Mouse (Mus musculus) adrenal gland (tissue): Measurements from ENCODE around the gene Fam53b.

Experiments used
- intact Hi-C: fragments of 180-260 bp; cut with DNase I; formaldehyde crosslinking; loops from one replicate; pipeline ENCODE4 v1.15.1; 2025
- long read RNA-seq, 2 experiments: library from polyadenylated mRNA; unstranded; transcript quantifications; one replicate each; pipeline ENCODE4 v2.0.0; 2020; ENCODE audit warnings: borderline replicate concordance in 1 of 2; ENCODE audit not compliant: insufficient replicate concordance in 1 of 2

Fam53b gene
- long read RNA-seq, experiment 1, partial matches to known transcripts, result 8 of 23 reads
- long read RNA-seq, experiment 1, other reads (novel, unspliced or antisense), result 11 of 23 reads
- long read RNA-seq, experiment 2, partial matches to known transcripts, result 3 of 21 reads
- long read RNA-seq, experiment 2, other reads (novel, unspliced or antisense), result 10 of 21 reads

DNA sequence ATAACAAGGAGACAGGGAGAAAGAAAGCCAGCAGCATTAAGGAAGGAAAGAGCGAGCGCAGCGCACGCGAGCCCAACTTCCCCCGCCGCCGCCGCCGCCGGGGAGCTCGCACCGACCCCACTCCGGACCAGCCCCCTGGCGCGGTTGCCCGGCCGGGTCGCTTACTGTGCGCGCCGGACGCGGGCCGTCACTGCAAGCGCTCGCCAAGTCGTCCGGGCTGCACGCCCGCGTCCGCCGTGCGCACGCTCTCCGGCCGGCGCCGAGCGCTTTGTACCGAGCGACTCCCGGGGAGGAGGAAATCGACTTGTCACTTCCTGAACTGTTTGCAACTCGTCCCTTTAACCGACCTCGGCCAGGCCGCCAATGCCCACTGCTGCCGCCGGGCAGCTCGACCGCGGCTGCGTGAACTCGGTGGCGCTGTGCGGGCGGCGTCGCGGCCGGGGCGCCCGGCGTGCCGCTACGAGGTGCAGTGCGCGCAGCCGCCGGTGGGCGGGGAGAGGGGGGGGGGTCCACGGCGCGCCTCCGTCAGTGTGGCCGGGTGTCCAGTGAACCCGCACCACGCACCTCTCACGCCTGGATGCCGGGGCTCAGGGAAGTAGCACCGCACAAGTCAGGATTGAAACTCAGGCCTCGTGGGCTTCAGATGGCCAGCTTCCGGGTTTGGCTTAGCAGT is at the start of gene Fam53b:
TSS of gene Fam53b (minus strand) at position 471 of the 673 bp plus-strand sequence.
- intact Hi-C loops, result loop anchor here (5.0 kb wide), 3 partner anchors 46 to 96 kb away; no protein-coding TSS in a partner anchor

DNA sequence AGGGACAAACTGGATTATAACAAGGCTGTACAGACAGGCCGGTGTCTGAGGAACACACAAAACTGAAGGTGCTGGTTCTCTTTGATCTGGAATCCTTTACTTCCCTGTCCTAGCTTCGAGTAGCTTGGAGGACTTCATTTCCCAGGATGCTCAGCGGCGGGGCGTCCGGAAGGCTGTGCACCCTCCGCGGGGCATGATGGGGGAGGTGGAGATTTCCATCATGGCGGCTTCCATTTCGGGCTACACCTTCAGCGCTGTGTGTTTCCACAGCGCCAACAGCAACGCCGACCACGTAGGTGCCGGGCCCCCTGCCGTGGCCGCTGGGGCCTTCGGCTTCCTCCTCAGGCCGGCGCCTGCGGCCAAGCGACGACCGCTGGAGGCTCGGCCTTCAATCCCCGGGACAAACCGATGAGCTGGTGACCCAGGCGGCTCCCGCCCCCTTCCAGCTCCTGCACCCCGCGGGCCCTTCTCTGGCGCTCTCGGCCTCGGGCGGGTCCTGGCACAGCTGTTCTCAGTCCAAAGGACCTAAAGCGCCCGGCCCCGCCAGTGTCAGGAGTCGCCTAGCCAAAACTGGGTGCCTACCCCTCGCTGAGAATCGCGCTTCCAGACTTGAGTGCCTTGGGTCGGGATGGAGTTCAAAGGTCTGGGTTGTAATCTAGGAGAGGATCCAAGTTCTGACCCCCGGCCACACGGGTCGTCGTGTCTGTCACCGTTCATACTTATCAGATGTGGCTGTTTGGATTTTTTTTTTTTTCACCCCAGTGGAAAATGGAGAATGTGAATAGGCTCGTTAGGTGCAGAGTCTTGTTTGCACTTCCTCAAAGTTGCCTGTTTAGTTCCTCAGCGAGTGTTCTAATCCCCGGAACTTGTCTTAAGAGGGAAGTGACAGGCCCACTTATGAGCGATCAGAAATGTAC is 45.6 kb upstream of the Fam53b start, which contains the start of gene Abraxas2:
TSS of gene Abraxas2 (plus strand) at position 184 of the 917 bp plus-strand sequence.
- intact Hi-C loops, result no loop called here

DNA sequence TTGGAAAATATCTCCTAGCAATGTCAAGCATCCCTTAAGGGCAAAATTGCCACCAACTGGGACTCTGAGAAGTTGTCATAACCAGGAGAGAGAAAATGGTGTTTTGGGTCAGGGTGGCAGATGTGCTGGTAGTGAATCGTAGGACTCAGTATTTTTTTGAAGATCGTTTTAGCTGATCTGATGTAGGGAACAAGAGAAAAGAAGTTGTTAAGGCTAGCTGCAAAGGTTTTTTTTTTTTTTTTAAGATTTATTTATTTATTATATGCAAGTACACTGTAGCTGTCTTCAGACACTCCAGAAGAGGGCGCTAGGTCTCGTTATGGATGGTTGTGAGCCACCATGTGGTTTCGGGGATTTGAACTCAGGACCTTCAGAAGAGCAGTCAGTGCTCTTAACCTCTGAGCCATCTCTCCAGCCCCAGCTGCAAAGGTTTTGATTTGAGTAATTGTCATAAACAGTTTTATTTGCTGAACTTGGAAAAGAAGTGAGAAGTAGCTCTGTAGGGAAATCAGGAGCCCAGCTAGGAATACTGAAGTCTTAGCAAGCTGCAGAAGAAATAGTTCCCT is 44.4 kb upstream of the Fam53b start:
- intact Hi-C loops, result no loop called here

DNA sequence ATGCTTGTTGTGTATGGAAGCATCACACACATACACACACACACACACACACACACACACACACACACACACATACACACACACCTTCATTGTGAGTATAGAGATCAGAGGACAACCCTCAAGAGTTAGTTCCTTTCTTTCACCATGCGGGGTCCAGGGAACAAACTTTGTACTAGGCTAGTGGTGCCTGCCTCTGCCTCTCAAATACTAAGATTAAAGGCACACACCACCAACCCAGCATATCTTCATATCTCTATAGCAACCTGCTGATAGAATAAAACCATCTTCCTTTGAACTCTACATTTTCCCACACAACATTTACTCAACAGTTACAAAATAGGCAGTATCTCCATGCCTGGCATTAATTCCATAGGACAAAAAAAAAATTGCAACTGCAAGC is 42.4 kb upstream of the Fam53b start:
- intact Hi-C loops, result no loop called here

DNA sequence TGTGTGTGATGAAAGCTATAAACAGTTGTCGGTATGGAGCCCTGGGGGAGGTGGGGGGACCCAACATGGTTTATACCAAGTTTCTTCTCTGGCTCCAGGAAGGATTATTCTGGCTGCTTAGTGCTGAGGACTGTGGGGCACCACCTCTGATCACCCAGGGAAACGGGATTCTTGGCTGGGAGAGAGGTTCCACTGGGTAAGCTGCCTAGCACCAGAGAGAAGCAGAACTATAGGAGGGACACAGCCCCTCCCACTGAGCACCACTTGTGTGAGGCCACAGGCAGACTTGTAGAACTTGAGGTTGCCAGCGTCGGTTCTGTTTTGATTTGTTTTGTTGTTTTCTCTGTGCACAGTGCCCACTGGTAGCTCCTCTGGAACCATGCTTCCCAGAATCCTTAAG is 40.3 kb upstream of the Fam53b start:
- intact Hi-C loops, result no loop called here

DNA sequence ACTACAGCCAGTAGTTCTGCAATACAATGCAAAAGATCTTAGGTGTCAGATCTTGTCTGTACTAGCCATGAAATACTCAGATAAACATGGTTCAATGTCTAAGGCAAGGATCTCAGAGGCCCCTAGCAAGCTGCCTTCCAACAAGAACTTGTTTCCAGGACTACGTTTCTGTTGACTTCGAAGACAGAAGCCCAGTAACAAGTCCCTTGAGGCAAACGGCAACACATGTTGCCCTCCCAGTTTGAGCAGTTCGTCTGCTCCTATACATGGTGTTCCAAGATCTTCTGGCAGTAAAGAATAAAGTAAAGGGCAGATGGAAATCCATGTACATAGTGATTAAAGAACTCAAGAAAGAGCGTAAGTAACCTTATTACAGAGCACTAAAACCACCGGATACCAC is 39.7 kb upstream of the Fam53b start:
- intact Hi-C loops, result no loop called here

DNA sequence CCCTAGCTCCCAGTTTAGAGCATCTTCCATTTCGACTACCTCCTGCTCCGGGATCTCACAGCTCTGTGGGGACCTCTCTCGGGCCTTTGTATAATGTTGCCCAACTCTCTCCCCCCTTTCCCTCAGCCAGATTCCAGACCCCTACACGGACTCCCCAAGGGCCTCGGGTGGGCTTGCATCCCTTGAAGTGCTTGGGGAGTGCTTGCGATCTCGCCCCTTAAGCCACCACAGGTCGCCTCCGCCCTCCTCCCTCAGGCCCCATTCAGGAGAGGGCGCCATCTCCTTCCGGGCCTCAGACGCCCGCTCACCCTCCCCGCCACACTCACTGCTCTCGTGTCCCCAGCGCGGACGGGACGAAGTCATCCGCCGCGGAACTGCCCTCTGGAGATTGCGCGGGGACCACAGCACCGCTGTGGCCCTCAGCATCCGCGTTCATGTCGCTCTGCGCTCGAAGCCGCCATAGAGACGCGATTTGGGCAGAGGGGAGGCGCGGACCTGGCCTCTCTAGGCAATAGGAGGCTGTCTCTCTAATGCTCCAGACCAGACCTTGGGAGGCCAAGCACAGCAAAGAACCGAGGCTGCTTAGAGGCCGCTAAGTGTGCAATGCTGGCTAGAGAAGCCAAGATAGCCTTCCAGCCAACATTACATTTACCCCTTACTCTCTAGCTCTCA is 38.6 kb upstream of the Fam53b start, which contains the start of gene Eef1akmt2:
TSS of gene Eef1akmt2 (minus strand) at position 501 of the 672 bp plus-strand sequence.
- intact Hi-C loops, result no loop called here

DNA sequence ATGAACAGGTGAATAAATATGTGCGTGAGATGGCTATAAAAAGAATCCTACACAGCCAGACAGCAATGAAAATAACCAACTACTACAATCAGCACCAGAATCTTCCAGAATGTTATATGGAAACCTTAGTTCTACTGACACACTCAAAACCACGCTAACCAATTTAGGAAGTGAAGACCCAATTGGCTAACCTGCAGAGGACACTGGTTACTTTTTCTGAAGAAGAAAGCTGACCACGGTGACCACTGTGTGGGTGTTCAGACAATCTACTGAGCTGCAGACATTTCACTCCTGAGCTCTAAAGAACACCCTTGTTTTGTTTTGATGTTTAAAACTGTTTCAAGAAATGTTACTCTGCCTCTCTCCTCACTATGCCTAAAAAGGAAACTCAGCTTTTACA is 29.5 kb upstream of the Fam53b start:
- intact Hi-C loops, result no loop called here

DNA sequence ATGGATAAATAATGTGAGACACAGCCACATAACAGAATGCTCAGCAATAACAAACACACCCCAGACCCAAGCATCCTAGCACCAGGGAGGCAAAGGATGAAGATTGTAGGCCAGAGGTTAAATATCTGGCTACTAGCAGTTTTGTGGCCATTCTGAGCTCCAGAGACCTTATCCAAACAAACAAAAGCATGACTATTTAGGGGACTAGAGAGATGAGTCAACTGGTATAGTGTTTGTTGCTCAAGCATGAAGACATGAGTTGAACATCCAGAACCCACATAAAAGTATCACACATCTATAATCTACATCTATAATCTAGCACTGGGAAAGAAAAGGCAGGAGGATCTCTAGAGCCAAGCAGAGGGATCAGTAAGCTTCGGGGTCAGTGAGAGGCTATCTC is 28.8 kb upstream of the Fam53b start:
- intact Hi-C loops, result no loop called here

DNA sequence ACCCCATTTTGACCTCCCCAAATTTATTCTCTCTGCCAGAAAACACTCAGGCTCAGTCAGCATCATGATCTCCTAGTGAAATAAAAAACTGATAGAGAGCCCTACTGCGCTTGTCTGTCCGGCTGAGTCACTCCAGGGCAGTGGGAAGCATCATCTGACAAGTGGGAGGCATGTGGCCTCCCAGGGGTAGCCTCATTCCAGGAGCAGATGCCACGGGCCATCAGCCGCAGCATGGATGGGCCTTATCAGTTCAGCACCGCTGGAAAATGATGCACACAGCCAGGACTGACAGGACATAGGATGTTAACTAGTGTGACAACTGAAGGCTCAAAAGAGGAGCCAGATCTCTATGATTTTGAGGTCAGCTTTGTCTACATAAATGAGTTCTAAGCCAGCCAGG is 27.6 kb upstream of the Fam53b start:
- intact Hi-C loops, result no loop called here

DNA sequence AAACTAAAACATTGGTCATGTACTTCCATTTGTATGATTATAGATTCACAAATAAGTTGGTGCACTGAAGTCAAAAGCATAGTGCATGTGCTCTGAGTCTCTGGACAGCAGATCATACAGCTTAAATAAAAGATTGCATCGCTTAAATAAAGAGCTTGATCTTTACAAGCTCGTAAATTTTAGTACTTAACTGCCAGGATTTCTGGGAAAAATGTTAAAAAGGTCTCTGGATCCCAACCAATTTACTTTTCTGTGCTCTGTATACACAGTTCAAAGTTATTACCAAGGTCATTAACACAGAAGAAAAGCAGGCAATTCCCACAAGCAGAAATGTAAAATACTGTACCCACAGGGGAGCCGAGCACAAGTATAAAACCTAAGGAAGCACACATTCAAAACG is 17.3 kb upstream of the Fam53b start:
- intact Hi-C loops, result no loop called here

DNA sequence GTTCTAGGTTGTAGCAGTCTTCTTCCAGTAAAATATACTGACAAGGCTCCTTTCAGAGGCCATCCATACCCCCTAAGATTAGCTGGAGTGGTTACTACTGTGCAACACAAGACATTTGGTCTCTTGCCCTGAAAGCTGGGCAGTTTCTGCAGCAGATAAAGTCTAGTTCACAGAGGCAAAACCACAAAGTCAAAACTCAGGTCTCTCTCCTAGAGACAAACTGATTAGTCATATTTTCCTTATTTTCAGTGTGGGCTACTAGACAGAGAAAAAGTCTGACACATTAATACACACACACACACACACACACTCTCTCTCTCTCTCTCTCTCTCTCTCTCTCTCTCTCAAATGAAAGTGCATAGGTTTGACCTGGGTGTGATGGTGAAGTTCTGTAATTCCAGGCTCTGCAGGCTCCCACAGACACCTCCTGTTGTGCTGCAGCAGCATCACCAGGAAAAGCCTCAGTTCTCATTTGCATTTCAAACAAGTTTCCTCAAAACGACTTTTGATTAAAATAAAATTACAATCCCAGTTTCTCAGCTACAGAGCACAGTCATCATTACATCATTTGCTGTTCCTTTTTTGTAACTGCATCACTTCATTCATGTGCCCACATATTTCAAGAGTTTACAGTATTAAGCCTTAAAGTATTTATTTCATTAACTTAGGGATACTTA is 10.8 kb upstream of the Fam53b start:
- intact Hi-C loops, result no loop called here

DNA sequence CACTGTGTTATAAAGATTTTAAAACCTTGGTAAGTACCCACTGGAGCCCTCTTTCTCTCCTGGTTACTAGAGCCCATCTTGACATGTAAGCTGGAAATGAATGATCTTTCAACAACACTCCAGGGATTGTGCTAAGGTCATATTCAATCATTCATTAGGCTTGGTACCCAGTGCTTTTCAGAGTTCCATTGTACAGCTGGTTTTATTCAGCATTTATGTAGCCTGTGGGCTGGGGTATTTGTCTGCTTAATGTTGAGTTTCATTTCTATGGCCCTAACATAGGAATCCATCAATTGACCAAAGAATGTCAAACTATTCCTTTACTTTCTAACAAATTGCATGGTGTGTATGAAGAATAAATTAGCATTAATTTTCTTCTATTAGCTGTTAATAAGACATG is 10.1 kb upstream of the Fam53b start:
- intact Hi-C loops, result no loop called here

DNA sequence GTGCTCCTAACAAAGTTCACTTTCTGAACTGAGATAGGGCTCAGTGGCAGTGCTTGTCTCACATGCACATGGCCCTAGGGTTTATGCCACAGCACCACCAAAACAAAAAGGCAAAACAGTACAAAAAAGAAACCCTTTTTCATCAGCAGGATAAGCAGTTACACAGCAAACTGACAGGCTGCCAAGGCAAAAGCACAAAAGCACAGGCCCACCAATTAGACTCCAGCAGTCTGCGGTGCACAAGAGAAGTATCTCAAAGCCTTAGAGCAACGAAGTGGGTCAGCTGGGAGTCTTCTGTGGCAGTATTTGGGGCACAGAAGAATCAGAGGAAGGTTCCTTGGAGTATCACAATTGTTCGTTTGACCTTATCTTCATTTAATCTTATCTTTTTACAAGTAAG is 7.0 kb upstream of the Fam53b start:
- intact Hi-C loops, result no loop called here

DNA sequence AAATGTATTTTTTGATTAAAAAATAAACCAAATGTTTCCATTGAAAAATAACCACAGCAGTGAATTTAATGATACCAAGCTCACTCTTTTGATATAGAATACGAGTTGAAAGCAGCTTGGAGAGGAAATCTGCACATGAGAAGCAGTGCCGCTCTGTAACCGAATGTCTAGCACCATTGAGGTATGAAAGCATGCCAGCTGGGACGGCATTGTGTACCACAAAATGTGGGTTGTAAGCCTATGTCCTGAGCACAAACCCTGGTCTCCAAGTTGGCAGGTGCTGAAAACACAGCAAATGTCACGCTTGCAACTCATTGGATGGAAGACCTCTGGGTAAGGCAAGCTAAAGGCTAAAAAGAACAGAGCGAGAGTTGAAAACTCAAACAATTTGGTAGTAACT is 3.4 kb upstream of the Fam53b start:
- intact Hi-C loops, result no loop called here

DNA sequence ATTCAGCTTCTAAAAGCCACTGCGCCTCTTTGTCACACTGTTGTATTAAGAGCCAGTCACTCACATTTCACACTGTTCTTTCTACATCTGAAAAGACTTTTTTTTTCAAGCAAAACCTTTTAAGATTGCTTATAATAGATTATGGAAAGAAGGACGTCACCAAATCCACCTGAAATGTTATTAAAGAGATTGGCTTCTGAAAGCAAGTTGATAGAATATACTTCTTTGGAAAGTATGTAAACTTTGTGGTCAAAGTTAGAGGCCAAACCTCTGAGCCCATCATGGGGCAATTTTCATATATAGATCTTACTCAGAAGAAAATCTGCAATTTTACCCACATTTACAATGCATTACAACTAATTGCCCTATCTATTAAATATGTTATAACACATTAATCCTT is 2.8 kb upstream of the Fam53b start:
- intact Hi-C loops, result no loop called here

DNA sequence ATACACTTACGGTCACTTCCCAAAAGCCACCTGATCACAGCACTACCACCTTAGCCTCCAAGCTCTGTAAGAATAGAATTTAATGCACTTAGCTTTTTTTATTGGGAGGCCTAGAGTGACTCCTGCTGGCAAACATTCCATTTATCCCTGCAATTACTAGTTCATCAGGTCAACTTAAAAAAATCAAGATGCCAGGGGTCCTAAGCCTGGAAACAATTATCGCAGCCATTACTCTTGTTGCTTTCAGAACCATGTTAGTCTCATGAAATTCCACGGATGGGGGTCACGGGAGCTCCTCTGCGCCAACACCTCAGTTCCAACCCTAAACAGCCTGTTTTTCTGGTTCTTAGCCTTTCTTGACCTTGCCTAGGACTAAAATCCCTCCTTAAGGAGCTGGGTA is 1.4 kb upstream of the Fam53b start:
- intact Hi-C loops, result no loop called here

DNA sequence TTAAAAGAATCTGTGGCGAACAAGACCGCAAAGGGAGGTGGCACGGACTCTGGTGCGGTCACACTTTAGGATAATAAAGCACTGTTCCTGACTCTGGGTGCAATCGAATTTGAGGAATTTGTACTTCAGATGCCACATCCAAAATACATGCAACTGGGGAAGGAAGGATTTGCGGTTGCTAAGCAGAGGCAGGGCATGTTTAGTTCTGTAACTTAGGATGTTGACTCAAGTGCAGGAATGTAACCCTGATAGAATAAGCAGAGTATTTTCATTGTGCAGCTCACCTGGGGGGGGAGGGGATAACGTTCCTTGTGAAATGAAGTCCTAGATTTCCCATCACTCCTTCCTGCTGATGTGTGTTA is 384 bp upstream of the Fam53b start:
- intact Hi-C loops, result loop anchor here (5.0 kb wide), 3 partner anchors 47 to 97 kb away; no protein-coding TSS in a partner anchor

DNA sequence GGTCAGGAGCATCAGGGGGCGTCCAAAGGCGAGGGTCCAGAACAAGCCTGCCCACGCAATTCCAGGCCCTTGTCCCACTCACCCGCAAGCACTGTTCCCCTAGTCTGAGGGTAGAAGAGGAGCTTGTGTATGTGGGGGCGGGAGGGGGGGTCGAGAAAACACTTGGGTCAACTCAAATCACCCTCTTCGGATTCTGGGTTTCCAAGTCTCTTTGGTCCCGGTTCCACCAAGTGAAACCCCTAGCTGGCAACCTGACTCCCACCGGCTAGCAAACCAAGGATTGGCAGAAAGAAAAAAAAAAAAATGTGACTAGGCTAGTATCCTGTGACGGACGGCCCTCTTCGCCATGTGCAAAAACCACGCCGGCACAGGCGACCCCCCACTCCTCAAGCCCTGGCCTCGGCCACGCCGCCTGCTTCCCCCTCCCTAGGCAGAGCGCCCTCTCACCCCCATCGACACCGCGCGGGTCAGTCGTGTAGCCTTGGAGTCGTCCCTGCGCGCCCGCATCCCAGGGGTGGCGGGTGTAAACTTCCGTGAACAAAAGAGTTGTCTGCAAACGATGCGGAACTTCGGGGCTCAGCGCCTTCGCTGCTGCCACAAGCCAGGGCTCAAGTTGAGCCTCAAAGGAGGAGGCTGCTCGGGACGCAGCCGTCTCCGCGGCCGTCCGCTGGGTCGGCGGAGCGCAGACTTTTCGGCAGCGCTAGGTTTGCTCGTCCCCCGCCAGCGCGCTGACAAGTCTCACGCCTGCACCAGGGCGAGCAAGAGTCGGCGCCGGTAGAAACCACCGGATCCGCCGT is 869 bp downstream of the Fam53b start:
- intact Hi-C loops, result loop anchor here (5.0 kb wide), 3 partner anchors 46 to 96 kb away; no protein-coding TSS in a partner anchor
